Mouse (Mus musculus) liver, embryonic 11.5 days (tissue): Measurements from ENCODE around the gene S100a3. TPM values are rescaled to one million over a fixed set of nuclear protein-coding genes. Genes with fewer than 3 reads are reported as not detected.

Source experiments
- ATAC-seq: fragments of 200-750 bp; cut with Nextera tagmentation; replicated peaks from 2 replicates; pipeline ENCODE4 v1.8.0; 2017; ENCODE audit warnings: moderate number of reproducible peaks, mild to moderate bottlenecking, moderate TSS enrichment, moderate library complexity; ENCODE audit not compliant: low FRiP score
- DNase-seq: peaks from one replicate; pipeline ENCODE4 v3.0.0-alpha.2; 2017; ENCODE audit warnings: low spot score
- H3K27ac ChIP-seq: fragments of 300-500 bp; sonication (generic); 2 replicates; pipeline ENCODE4 v1.5.1; 2014; ENCODE audit warnings: mild to moderate bottlenecking, low read depth, low read length, control low read depth
- H3K27me3 ChIP-seq: fragments of 300-500 bp; sonication (generic); replicated peaks from 2 replicates; pipeline ENCODE4 v1.6.1; 2014; ENCODE audit warnings: low read length, mixed read lengths; ENCODE audit not compliant: control insufficient read depth, insufficient read depth
- H3K36me3 ChIP-seq: fragments of 300-500 bp; sonication (generic); 2 replicates; pipeline ENCODE4 v1.6.1; 2014; ENCODE audit warnings: mild to moderate bottlenecking, low read length, moderate library complexity, mixed read lengths; ENCODE audit not compliant: control insufficient read depth, insufficient read depth
- H3K4me1 ChIP-seq: fragments of 300-500 bp; sonication (generic); replicated peaks from 2 replicates; pipeline ENCODE4 v1.6.1; 2014; ENCODE audit warnings: low read length, mixed read lengths; ENCODE audit not compliant: control insufficient read depth, insufficient read depth
- H3K4me2 ChIP-seq: fragments of 300-500 bp; sonication (generic); 2 replicates; pipeline ENCODE4 v1.6.1; 2014; ENCODE audit warnings: mild to moderate bottlenecking, control low read depth, moderate library complexity
- H3K4me3 ChIP-seq: fragments of 300-500 bp; sonication (generic); 2 replicates; pipeline ENCODE4 v1.5.1; 2014; ENCODE audit warnings: low read depth, low read length, control low read depth
- H3K9ac ChIP-seq: fragments of 300-500 bp; sonication (generic); 2 replicates; pipeline ENCODE4 v1.6.1; 2014; ENCODE audit warnings: low read depth, low read length, control low read depth
- H3K9me3 ChIP-seq: fragments of 300-500 bp; sonication (generic); 2 replicates; pipeline ENCODE4 v1.6.1; 2016; ENCODE audit warnings: low read length, inconsistent platforms, mixed read lengths; ENCODE audit not compliant: control insufficient read depth
- WGBS: fragments of 180-500 bp; shearing (Covaris S2); extraction: QIAGEN DNeasy Blood & Tissue Kit; methylation state at CpG from one replicate; pipeline ENCODE4 v1.1.7; 2014; 5-methylcytosine and 5-hydroxymethylcytosine counted together
- polyA plus RNA-seq: library from polyadenylated mRNA; unstranded; fragments of >200 nt; fragmentation: Nextera tagmentation; extraction: Ambion mirVana; gene quantifications from 2 replicates; pipeline ENCODE4 v1.2.1, GENCODE M21; 2014

The S100a3 gene
- polyA plus RNA-seq, 1 experiment from 2014 or later = not detected

DNA sequence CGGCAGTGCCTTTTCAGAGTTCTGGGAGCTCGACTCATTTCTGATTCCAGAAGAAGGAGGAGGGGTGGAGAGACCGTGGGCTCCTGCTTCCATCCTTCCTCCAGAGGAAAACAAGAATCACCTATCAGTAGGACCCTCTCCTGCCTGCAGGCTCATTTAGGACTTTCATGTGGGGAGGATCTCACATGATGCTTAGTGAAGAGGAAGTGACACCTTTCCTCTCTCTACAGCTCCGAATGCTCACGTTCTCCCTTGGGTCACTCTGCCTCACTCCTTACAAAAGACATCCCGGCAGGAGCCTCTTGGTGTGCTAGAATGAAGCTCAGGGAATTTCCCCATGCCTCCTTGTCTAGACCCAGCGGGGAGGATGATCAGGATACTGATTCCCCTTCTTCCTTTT is 61.2 kb downstream of the S100a3 start:
- Histone ChIP-seq H3K4me3 (no peak overlapping the region), H3K36me3 (no peaks in the 10 kb centered on the region), H3K9me3 (no peaks in the 10 kb centered on the region), H3K4me1 (no peaks in the 10 kb centered on the region), H3K27ac (no peak overlapping the region), H3K4me2 (no peak overlapping the region), H3K9ac (no peak overlapping the region), H3K27me3 (no peaks in the 10 kb centered on the region)
- DNase-seq (no peak), ATAC-seq (no peak)
- WGBS = 43% methylated on average over 7 of the region's 7 CpGs

DNA sequence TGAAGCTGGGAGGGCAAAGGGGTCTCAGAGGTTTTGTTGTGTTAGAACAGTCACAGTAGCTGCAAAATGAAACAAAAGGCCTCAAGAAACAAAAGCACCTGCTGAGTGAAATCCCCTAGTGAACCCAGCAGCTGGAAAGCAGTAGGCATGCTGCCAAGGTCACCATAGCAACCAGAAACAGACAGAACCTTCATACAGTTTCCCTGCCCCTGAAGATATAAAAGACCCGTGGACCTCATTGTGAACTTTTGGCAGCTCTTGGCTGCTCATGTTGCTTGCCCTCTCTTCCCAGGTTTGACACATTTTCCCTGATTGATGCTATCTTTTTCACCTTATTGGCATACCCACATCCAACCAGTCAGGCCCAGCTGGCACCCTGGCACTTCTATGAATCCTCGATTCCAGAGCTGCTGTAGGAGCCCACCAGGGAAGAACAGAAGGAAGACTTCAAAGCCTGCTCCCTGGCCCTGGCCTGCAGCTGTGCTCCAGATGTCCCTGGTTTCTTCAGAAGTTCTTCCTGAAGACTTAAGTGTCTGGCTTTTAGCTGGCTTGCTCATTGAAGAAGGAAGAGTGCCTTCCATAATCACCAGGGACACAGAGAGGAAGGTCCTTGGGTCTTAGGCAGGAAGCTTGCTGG is 63.2 kb downstream of the S100a3 start:
- Histone ChIP-seq H3K27me3 (no peaks in the 10 kb centered on the region), H3K9me3 (no peaks in the 10 kb centered on the region), H3K4me3 (no peak overlapping the region), H3K4me1 (no peaks in the 10 kb centered on the region), H3K27ac (no peak overlapping the region), H3K9ac (no peak overlapping the region), H3K4me2 (no peak overlapping the region), H3K36me3 (no peaks in the 10 kb centered on the region)
- DNase-seq (no peak), ATAC-seq (no peak)
- 48% methylated on average over 2 of the region's 2 CpGs for WGBS

- Histone ChIP-seq H3K27ac (no peak overlapping the region), H3K36me3 (no peaks in the 10 kb centered on the region), H3K9me3 (no peaks in the 10 kb centered on the region), H3K4me3 (no peak overlapping the region), H3K27me3 (no peaks in the 10 kb centered on the region), H3K9ac (no peak overlapping the region), H3K4me1 (no peaks in the 10 kb centered on the region), H3K4me2 (no peak overlapping the region)
- DNase-seq (no peak), ATAC-seq (no peak)
- 73% methylated on average over 5 of the region's 5 CpGs for WGBS
These were observed 65.1 kb downstream of the S100a3 start for GRCm38 (mm10) chr3:90625496-90625895.

DNA sequence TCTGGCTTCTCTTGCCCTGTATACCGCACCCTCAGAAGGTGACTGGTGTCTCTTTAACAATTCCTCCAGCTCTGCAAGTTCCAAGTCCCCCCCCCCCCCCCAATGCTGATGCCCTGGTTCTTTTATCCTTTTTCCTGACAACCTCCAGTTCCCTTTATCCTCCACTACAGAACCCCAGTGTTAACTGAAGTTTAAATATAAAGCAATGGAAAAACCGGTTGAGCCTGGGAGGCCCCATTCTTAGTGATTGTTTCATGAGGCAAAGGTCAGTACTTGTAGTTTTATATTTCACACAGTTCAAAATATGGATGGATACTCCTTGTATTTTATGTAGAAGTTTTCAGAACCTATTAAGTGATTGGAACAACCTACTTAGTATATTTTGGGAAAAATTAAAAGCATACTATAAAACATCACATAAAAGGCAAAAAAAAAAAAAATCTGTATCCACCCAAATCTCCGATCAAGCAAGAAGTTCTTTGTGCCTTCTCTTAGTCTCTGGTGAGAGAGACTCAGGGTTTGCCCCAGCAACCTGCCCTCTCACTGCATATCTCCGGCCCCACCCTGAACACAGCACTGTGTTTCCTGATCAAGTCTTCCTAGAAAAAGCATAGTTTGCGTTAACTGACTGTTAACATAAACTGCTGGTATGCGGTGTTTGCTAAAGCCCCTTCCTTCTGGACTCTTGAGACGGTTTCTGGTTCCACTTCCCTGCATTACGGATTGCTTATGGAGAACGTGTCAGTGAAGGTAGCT is 66.1 kb downstream of the S100a3 start:
- ATAC-seq (no peak), DNase-seq (no peak)
- H3K4me1 ChIP-seq = no peaks in the 10 kb centered on the region
- H3K9me3 ChIP-seq = no peaks in the 10 kb centered on the region
- H3K4me3 ChIP-seq = no peak overlapping the region
- 76% methylated on average over 9 of the region's 9 CpGs for WGBS
- no peaks in the 10 kb centered on the region for H3K27me3 ChIP-seq
- no peaks in the 10 kb centered on the region for H3K36me3 ChIP-seq
- H3K27ac ChIP-seq = no peak overlapping the region
- H3K4me2 ChIP-seq = no peak overlapping the region
- H3K9ac ChIP-seq = no peak overlapping the region

DNA sequence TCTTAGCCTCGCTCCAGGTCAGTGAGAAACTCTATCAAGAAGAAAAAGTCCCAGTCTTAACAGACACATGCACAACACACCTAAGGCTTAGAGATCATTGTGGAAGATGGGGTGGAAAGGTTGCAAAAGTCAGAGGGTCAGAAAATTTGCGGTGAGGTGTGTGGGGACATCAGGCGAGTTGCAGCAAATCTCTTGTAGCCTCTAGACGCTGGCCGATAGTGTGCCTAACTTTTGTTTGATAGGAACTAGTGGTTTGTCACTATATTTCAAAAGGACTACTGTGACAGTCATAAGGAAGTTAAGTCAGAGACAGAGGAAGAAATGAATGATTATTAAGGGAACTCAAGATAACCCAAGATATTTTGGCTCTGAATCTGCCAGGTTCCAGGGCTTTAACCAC is 67.0 kb downstream of the S100a3 start:
- no peak overlapping the region for H3K4me2 ChIP-seq
- no peaks in the 10 kb centered on the region for H3K4me1 ChIP-seq
- no peak overlapping the region for H3K27ac ChIP-seq
- 81% methylated on average over 5 of the region's 5 CpGs for WGBS
- no peaks in the 10 kb centered on the region for H3K27me3 ChIP-seq
- H3K9ac ChIP-seq = no peak overlapping the region
- H3K36me3 ChIP-seq = no peaks in the 10 kb centered on the region
- H3K4me3 ChIP-seq = no peak overlapping the region
- DNase-seq (no peak), ATAC-seq (no peak)
- no peaks in the 10 kb centered on the region for H3K9me3 ChIP-seq

- Histone ChIP-seq H3K27ac (no peak overlapping the region), H3K4me3 (no peak overlapping the region), H3K4me2 (no peak overlapping the region), H3K27me3 (no peaks in the 10 kb centered on the region), H3K36me3 (no peaks in the 10 kb centered on the region), H3K9me3 (no peaks in the 10 kb centered on the region), H3K4me1 (no peaks in the 10 kb centered on the region), H3K9ac (no peak overlapping the region)
- WGBS = 65% methylated on average over 4 of the region's 4 CpGs
- DNase-seq = no peak
- ATAC-seq = no peak
These were observed 67.4 kb downstream of the S100a3 start for GRCm38 (mm10) chr3:90627807-90628206.

- Histone ChIP-seq H3K27me3 (no peaks in the 10 kb centered on the region), H3K4me2 (no peak overlapping the region), H3K27ac (no peak overlapping the region), H3K4me1 (no peaks in the 10 kb centered on the region), H3K36me3 (no peaks in the 10 kb centered on the region), H3K9ac (no peak overlapping the region), H3K4me3 (no peak overlapping the region), H3K9me3 (no peaks in the 10 kb centered on the region)
- DNase-seq (no peak), ATAC-seq (no peak)
- 74% methylated on average over 2 of the region's 2 CpGs for WGBS
These were observed 68.9 kb downstream of the S100a3 start for GRCm38 (mm10) chr3:90629298-90629697.

DNA sequence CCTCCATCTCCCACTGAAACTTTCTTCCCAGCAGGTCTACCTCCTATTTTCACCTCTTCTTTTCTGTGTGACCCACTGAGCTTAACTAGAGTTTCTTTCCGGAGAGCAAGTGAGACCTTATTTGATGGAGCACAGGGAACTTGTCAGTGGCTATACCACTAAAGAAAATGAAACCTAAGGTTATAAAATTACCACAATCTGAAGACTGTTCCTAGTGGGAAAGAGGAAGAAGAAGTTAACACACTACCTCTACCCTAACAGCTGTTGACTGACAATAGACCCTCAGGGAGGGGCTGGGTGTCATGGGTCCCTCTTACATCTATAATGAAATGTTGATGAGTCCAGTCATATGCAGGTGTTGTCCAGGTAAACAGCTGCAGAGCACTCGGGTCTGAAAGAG is 71.6 kb downstream of the S100a3 start:
- ATAC-seq = no peak
- no peaks in the 10 kb centered on the region for H3K27me3 ChIP-seq
- no peak overlapping the region for H3K4me2 ChIP-seq
- no peak for DNase-seq
- H3K27ac ChIP-seq = no peak overlapping the region
- H3K36me3 ChIP-seq = no peaks in the 10 kb centered on the region
- H3K9me3 ChIP-seq = no peaks in the 10 kb centered on the region
- 76% methylated on average over 2 of the region's 2 CpGs for WGBS
- H3K9ac ChIP-seq = no peak overlapping the region
- H3K4me1 ChIP-seq = no peaks in the 10 kb centered on the region
- no peak overlapping the region for H3K4me3 ChIP-seq
